Mouse (Mus musculus): ENCODE data around the gene Gm11032.

DNA sequence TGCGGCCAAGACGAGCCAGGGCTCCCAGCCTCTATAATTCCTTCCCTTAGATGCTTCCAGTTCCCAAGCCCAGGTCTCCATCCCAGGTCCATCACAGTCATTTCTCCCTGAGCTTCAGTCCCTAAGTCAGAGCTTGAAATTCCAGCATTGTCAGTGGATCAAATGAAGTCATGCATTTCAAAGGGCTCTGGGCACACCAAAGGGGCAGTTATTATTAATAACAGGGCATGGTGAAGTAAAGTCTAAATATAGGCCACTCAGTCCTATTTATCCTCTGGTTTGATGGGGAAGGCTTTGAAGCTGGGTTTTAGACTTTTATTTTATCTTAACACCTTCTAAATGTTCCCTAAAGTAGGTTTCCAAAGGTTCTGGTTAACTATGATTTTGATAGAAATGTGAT is 8.0 kb upstream of the Gm11032 start:
- no peak for TF ChIP-seq CTCF (IDR thresholded peaks at IDR 0.05; ENCODE audit: extremely low read depth, insufficient read depth, insufficient read length, insufficient replicate concordance)
- TF ChIP-seq POLR2A (IDR thresholded peaks at IDR 0.05; ENCODE audit: low read depth, low read length), result no peak

Data from spleen, adult 2 months (tissue).